Mouse (Mus musculus): ENCODE results near the gene Slc38a1. TPM values are rescaled to one million over a fixed set of nuclear protein-coding genes. Genes with fewer than 3 reads are reported as not detected.
A peak's percentile ranks its signal among the peaks of the same experiment; 100 is the strongest.

Slc38a1 gene
- polyA plus RNA-seq, 1 experiment = 17.0 TPM

DNA sequence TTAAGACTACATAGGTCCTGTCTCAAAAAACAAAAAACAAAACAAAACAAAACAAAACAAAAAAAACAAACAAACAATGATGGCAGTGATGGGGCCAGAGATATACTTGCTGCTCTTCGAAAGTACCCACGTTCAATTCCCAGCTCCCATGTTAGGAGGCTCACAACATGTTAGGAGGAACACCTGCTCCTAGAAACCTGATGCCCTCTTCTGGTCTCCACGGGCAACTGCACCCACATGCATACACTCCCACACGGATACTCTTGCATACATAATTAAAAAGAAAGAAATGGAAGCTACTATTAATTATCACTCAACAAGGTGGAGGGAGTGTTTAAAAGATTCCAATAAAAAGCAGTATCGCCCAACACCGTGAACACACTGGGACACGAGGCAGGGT is 20.3 kb downstream of the Slc38a1 start:
- Histone ChIP-seq H3K4me1 (ENCODE audit: control insufficient read depth, insufficient read depth, low read length) (peaks cover 2% of the 10 kb centered on the region), H3K27ac (ENCODE audit: control insufficient read depth, insufficient read depth, low read depth, low read length, poor library complexity) (no peak overlapping the region), H3K4me3 (replicated peaks; ENCODE audit: control insufficient read depth, low read depth, low read length) (no peak overlapping the region)
- TF ChIP-seq CTCF (IDR thresholded peaks at IDR 0.05; ENCODE audit: control insufficient read depth, insufficient read depth, low read length) (0 out of 2 replicates have a peak, but pooled peaks have one; percentile 9), POLR2A (IDR thresholded peaks at IDR 0.05; ENCODE audit: borderline replicate concordance, control insufficient read depth, low read depth, low read length) (no peak)
- WGBS = 91% methylated on average over 7 of the region's 7 CpGs

DNA sequence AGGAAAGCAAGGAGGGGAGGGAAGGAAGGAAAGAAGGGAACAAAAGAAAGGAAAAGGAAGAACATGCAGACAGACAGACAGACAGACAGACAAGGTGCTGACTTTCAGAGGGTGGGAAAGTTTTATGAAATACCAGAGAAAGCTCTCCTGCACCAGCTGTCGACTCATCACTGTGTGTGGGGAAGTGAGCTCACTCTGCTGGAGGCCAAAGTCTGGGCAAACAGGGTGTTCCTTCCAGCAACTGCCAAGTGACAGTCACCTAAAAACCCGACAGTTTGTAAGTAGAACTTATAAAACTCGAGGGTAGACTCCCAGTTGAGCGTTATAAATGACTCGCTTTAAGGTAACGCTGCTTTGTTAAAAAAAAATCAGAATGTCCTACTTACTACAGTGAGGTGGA is 21.0 kb downstream of the Slc38a1 start:
- TF ChIP-seq CTCF (IDR thresholded peaks at IDR 0.05; ENCODE audit: control insufficient read depth, insufficient read depth, low read length) (no peak), POLR2A (IDR thresholded peaks at IDR 0.05; ENCODE audit: borderline replicate concordance, control insufficient read depth, low read depth, low read length) (no peak)
- Histone ChIP-seq H3K27ac (ENCODE audit: control insufficient read depth, insufficient read depth, low read depth, low read length, poor library complexity) (no peak overlapping the region), H3K4me3 (replicated peaks; ENCODE audit: control insufficient read depth, low read depth, low read length) (no peak overlapping the region), H3K4me1 (ENCODE audit: control insufficient read depth, insufficient read depth, low read length) (no peaks in the 10 kb centered on the region)
- 55% methylated on average over 6 of the region's 6 CpGs for WGBS

DNA sequence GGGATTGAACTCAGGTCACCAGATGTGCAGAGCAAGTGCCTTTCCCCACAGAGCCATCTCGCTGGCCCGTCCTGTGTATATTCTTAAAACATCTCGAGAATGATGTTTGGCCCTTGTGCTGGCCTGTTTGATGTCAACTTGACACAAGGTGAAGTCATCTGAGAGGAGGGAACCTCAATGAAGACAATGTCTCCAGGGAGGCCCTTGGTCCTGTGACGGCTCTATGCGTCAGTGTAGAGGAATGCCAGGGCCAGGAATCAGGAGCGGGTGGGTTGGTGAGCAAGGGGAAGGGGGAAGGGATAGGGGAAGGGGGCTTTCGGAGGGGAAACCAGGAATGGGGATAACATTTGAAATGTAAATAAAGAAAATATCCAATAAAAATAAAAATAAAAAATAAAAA is 25.2 kb downstream of the Slc38a1 start:
- WGBS = 96% methylated on average over 7 of the region's 7 CpGs
- Histone ChIP-seq H3K27ac (ENCODE audit: control insufficient read depth, insufficient read depth, low read depth, low read length, poor library complexity) (no peak overlapping the region), H3K4me1 (ENCODE audit: control insufficient read depth, insufficient read depth, low read length) (no peaks in the 10 kb centered on the region), H3K4me3 (replicated peaks; ENCODE audit: control insufficient read depth, low read depth, low read length) (no peak overlapping the region)
- TF ChIP-seq CTCF (IDR thresholded peaks at IDR 0.05; ENCODE audit: control insufficient read depth, insufficient read depth, low read length) = no peak
- no peak for TF ChIP-seq POLR2A (IDR thresholded peaks at IDR 0.05; ENCODE audit: borderline replicate concordance, control insufficient read depth, low read depth, low read length)

DNA sequence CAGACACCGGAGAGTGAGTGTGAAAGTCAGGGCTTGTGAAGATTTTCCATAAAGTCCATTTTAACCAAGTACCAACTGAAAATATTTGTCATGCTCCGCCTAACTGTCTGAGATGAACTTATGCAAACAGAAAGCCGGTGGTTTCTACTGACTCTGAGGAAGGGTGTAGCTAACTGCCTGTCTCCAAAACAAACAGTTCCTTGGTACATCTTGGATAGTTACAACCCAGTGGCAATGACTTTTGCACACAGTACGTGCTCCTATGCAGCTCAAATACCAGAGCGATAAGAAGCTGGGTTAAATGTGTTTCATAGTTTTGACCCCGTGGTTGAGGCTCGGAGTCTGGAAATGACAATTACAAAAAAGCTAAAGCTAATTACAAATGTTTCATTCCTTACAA is 34.0 kb downstream of the Slc38a1 start:
- TF ChIP-seq CTCF (IDR thresholded peaks at IDR 0.05; ENCODE audit: control insufficient read depth, insufficient read depth, low read length) = no peak
- TF ChIP-seq POLR2A (IDR thresholded peaks at IDR 0.05; ENCODE audit: borderline replicate concordance, control insufficient read depth, low read depth, low read length) = no peak

DNA sequence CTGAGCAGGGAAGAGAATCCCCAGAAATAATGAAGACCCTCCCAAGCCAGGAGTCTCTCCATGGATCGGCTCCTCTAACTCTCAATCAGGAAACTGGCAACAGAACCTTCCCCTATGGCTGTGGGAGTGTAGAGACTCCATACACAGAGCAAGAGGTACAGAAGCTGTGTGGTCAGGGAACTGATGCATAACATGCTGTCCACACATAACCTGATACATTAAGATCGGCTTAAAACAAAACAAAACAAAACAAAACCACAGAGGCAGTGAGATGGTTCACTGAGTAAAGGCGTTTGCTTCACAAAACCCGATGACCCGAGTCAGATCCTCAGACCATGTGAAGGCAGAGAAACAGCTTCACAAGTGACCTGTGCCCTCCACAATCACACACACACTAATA is 35.3 kb downstream of the Slc38a1 start:
- Histone ChIP-seq H3K27ac (ENCODE audit: control insufficient read depth, insufficient read depth, low read depth, low read length, poor library complexity) (peak overlapping the region; percentile 75), H3K4me1 (ENCODE audit: control insufficient read depth, insufficient read depth, low read length) (peaks cover 2% of the 10 kb centered on the region; the same call in 1 of the 2 replicates), H3K4me3 (replicated peaks; ENCODE audit: control insufficient read depth, low read depth, low read length) (no peak overlapping the region)
- TF ChIP-seq POLR2A (IDR thresholded peaks at IDR 0.05; ENCODE audit: borderline replicate concordance, control insufficient read depth, low read depth, low read length) (no peak), CTCF (IDR thresholded peaks at IDR 0.05; ENCODE audit: control insufficient read depth, insufficient read depth, low read length) (no peak)
- WGBS = 82% methylated on average over 5 of the region's 5 CpGs

More for the DNA sequence above, 34.0 kb downstream of the Slc38a1 start:
- Histone ChIP-seq H3K4me1 (ENCODE audit: control insufficient read depth, insufficient read depth, low read length) (peaks cover 2% of the 10 kb centered on the region; the same call in 1 of the 2 replicates), H3K4me3 (replicated peaks; ENCODE audit: control insufficient read depth, low read depth, low read length) (no peak overlapping the region), H3K27ac (ENCODE audit: control insufficient read depth, insufficient read depth, low read depth, low read length, poor library complexity) (no peak overlapping the region)
- 79% methylated on average over 7 of the region's 7 CpGs for WGBS

DNA sequence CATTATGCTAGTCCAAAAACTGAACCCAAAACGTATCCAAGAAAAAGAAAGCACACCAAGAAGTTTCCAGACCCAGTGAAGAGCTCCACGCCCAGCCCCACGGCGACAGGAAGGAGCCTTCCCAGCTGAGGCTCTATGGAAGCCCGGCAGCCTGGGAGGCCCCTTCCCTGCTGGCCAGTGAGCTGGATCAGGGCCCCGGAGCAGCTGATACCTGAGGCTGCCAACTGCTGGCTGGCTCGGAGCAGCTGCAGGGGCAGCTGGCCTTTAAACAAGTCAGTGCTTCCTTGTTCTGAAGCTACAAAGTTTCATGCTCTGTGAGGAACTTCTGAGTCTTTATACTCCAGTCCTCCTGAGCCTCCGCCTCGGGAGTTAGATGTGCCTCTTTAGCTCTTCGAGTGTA is 38.4 kb downstream of the Slc38a1 start:
- Histone ChIP-seq H3K4me3 (replicated peaks; ENCODE audit: control insufficient read depth, low read depth, low read length) (no peak overlapping the region), H3K4me1 (ENCODE audit: control insufficient read depth, insufficient read depth, low read length) (peaks cover 2% of the 10 kb centered on the region; the same call in 1 of the 2 replicates), H3K27ac (ENCODE audit: control insufficient read depth, insufficient read depth, low read depth, low read length, poor library complexity) (peak overlapping the region; percentile 42; the same call in 1 of the 2 replicates)
- TF ChIP-seq CTCF (IDR thresholded peaks at IDR 0.05; ENCODE audit: control insufficient read depth, insufficient read depth, low read length) (no peak), POLR2A (IDR thresholded peaks at IDR 0.05; ENCODE audit: borderline replicate concordance, control insufficient read depth, low read depth, low read length) (no peak)
- WGBS = 84% methylated on average over 10 of the region's 10 CpGs

DNA sequence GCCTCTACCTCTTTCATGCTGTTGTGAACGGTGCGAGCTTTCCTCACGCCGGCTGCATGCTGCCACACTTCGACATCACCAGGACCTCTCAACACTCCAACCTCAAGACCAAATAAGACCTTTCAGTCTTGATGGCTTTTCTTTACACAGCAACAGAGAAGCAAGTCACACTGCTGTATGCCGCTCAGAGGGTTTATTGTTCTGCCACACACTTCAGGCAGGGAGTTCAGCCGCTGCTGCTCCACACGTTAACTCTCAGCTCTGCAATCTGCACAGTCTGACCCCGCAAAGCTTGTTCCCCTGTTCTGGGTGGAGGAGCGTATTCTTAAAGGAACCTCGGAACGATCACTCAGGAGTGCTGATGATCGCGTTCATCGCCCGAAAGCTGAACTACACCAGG is 40.7 kb downstream of the Slc38a1 start:
- no peak overlapping the region for H3K27ac ChIP-seq (ENCODE audit: control insufficient read depth, insufficient read depth, low read depth, low read length, poor library complexity)
- WGBS = 90% methylated on average over 16 of the region's 16 CpGs
- H3K4me3 ChIP-seq (replicated peaks; ENCODE audit: control insufficient read depth, low read depth, low read length) = no peak overlapping the region
- no peak for TF ChIP-seq CTCF (IDR thresholded peaks at IDR 0.05; ENCODE audit: control insufficient read depth, insufficient read depth, low read length)
- TF ChIP-seq POLR2A (IDR thresholded peaks at IDR 0.05; ENCODE audit: borderline replicate concordance, control insufficient read depth, low read depth, low read length) = no peak
- peaks cover 3% of the 10 kb centered on the region; the same call in 1 of the 2 replicates for H3K4me1 ChIP-seq (ENCODE audit: control insufficient read depth, insufficient read depth, low read length)

DNA sequence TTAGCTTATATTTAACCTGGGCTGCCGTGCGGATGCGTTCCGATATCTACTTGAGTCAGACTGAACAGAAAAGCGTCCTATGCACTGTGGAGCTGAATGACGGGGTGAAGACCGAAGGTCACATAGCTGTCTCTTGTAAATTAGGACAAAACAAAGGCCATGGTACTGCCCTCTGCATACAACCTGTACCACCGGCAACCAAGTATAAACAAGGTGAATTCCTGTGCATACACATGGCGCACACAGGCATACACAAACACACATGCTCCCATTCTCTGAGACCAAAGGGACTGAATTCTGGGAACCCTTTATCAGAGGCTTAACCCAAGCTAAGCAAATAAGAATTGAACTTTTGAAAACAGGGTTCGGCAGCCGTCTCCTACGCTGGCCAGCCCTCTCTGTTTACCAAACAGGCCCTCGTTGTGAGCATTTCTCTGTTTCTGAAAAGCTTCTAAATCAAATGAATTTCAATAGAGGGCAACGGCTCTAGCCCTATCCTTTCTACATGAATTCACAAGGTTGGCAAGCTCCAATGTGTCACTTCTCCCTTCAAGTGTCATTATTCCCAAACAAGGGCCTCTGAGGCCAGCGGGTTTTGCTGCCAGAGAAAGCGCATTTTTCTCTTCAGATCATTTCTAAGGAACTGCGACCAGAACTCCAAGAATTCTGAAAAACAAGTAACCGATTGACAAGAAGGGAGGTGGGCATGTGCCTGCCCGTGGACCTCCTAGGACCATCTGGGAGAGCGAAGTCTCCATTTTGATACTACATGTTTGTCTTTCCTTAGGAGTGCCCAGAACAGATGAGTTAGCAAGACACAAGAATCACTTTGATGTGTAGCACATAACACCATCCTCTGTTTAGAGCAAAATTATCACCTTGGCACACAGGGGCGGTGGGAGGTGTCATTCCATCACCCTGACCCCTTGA is 42.6 kb downstream of the Slc38a1 start:
- 90% methylated on average over 21 of the region's 21 CpGs for WGBS
- Histone ChIP-seq H3K4me3 (replicated peaks; ENCODE audit: control insufficient read depth, low read depth, low read length) (no peak overlapping the region), H3K27ac (ENCODE audit: control insufficient read depth, insufficient read depth, low read depth, low read length, poor library complexity) (no peak overlapping the region), H3K4me1 (ENCODE audit: control insufficient read depth, insufficient read depth, low read length) (peaks cover 1% of the 10 kb centered on the region; the same call in 1 of the 2 replicates)
- TF ChIP-seq POLR2A (IDR thresholded peaks at IDR 0.05; ENCODE audit: borderline replicate concordance, control insufficient read depth, low read depth, low read length) = no peak
